Mouse (Mus musculus) liver, embryonic 14.5 days (tissue): Measurements from ENCODE around the gene Adh6a.

ENCODE experiments used
- CTCF ChIP-seq: IDR thresholded peaks from 2 replicates; pipeline ENCODE4 v1.5.1; 2016; ENCODE audit warnings: antibody characterized with exemption, low read depth, control low read depth
- EP300 ChIP-seq: IDR thresholded peaks from 2 replicates; pipeline ENCODE4 v1.6.1; 2016; ENCODE audit warnings: antibody characterized with exemption, low read depth

DNA sequence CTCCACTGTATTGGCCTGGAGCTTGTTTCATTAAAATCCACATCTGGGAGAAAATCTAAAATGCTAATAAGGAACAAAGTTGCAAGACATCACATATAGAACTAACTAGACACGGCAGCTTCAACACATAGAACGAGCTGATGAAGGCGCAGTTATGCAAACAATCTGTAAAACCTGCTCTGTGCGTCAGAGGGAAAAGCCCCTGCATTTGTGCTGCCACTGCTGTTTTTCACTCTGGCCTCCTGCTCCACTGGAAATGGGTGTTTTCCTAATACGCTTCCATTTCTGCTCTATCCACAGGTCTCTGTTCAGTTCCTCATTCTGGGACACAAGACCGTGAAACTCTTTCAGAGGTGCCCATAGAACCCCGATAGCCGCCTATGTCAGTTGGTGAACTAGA, 20.8 kb downstream of the Adh6a start:
- no peak for TF ChIP-seq EP300
- TF ChIP-seq CTCF = no peak
